Mouse (Mus musculus): ENCODE measurements around the gene Chuk.

GRCm38 (mm10) chr19:44111706-44112105 is 4.4 kb upstream of the Chuk start:
- TF ChIP-seq HCFC1 (IDR thresholded peaks at IDR 0.05; ENCODE audit: borderline replicate concordance, insufficient read depth, low read length) = no peak
- no peak for TF ChIP-seq ZNF384 (IDR thresholded peaks at IDR 0.05; ENCODE audit: low read depth, low read length)
- TF ChIP-seq ZC3H11A (IDR thresholded peaks at IDR 0.05; ENCODE audit: borderline replicate concordance, low read depth, low read length) = no peak
